Mouse (Mus musculus): ENCODE measurements around the gene Agap2. TPM values are rescaled to one million over a fixed set of nuclear protein-coding genes. Genes with fewer than 3 reads are reported as not detected.
"Not testable (repeated sequence)": the region's sequence is repeated elsewhere in the genome, so short reads cannot be mapped to it uniquely, and the experiment has no call there.

Agap2 gene
- polyA plus RNA-seq, 1 experiment: 0.85 TPM

DNA sequence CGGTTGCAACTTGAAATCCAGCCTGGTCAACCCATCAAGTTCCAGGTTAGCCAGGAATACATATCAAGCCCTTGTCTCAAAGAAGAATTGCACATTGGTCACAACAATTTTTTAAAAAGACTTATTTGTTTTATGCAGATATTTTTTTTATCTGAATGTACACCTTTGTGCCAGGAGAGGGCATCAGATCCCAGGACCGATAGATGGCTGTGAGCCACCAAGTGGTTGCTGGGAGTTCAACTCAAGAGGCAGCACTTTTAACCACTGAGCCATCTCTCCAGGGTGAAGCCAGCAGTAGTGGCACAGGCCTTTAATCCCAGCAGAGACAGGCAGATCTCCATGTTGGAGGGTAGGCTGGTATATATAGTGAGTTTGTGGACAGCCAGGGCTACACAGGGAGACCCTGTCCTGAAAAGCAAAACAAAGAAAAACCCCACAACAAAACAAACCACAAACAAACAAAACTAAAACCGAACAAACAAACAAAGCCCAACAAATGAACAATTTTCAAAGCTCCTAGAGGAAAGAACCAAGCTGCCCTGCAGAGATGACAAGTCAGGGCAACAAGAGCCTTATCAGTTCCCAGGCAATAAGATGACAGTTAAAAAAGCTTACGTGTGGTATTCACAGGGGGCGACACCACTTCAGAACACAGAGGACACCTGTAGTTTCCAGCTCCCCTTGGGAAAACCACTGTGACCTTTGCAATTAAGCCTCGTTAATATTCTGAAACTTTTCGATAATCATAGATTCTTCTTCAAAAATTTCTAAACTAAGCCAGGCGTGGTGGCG is 50.3 kb downstream of the Agap2 start:
- H3K9ac ChIP-seq (ENCODE audit: low read depth, poor library complexity, severe bottlenecking): no peak overlapping the region
- no peaks in the 10 kb centered on the region for H3K36me3 ChIP-seq (ENCODE audit: control insufficient read depth, insufficient read depth, low read length, poor library complexity, severe bottlenecking)
- H3K27ac ChIP-seq (ENCODE audit: insufficient read depth, low read length): no peak overlapping the region
- H3K27me3 ChIP-seq (ENCODE audit: control insufficient read depth, insufficient read depth, low read length, poor library complexity, severe bottlenecking): no peaks in the 10 kb centered on the region
- H3K4me1 ChIP-seq (ENCODE audit: control insufficient read depth, insufficient read depth, low read length): no peaks in the 10 kb centered on the region
- TF ChIP-seq CTCF (IDR thresholded peaks at IDR 0.05; ENCODE audit: low read depth, low read length): peak; percentile 69
- no peak for TF ChIP-seq POLR2A (IDR thresholded peaks at IDR 0.05; ENCODE audit: insufficient read depth, low read length)
- no peak for TF ChIP-seq EP300 (IDR thresholded peaks at IDR 0.05; ENCODE audit: insufficient read depth, low read depth, low read length)
- H3K4me3 ChIP-seq (ENCODE audit: low read depth, low read length): no peak overlapping the region
- no peaks in the 10 kb centered on the region for H3K9me3 ChIP-seq (replicated peaks; ENCODE audit: control insufficient read depth, insufficient read depth, low read length, poor library complexity, severe bottlenecking)

DNA sequence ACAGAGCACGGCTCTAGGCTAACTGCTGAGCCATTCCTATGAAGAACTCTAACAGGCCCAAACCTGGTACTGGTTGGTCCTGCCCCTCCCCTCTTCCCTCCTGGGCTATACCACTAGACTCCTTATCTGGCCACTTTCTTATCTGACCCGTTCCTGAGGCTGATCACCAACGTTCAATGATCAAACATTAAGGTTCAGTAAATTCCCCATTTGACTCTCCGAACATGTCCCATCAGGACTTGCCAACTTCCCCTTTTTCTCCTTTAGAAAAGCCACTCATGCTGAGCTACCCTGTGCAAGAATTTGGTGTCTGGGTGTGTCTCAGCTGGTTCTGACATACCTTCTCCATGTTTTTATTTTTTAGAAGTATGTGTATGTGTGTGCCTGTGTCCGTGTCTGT is 51.5 kb downstream of the Agap2 start:
- H3K27me3 ChIP-seq (ENCODE audit: control insufficient read depth, insufficient read depth, low read length, poor library complexity, severe bottlenecking): no peaks in the 10 kb centered on the region
- H3K36me3 ChIP-seq (ENCODE audit: control insufficient read depth, insufficient read depth, low read length, poor library complexity, severe bottlenecking): no peaks in the 10 kb centered on the region
- H3K9me3 ChIP-seq (replicated peaks; ENCODE audit: control insufficient read depth, insufficient read depth, low read length, poor library complexity, severe bottlenecking): no peaks in the 10 kb centered on the region
- no peak for TF ChIP-seq CTCF (IDR thresholded peaks at IDR 0.05; ENCODE audit: low read depth, low read length)
- no peak for TF ChIP-seq POLR2A (IDR thresholded peaks at IDR 0.05; ENCODE audit: insufficient read depth, low read length)
- no peak for TF ChIP-seq EP300 (IDR thresholded peaks at IDR 0.05; ENCODE audit: insufficient read depth, low read depth, low read length)
- no peak overlapping the region for H3K9ac ChIP-seq (ENCODE audit: low read depth, poor library complexity, severe bottlenecking)
- no peak overlapping the region for H3K4me3 ChIP-seq (ENCODE audit: low read depth, low read length)
- H3K27ac ChIP-seq (ENCODE audit: insufficient read depth, low read length): no peak overlapping the region
- peaks cover 2% of the 10 kb centered on the region for H3K4me1 ChIP-seq (ENCODE audit: control insufficient read depth, insufficient read depth, low read length)

DNA sequence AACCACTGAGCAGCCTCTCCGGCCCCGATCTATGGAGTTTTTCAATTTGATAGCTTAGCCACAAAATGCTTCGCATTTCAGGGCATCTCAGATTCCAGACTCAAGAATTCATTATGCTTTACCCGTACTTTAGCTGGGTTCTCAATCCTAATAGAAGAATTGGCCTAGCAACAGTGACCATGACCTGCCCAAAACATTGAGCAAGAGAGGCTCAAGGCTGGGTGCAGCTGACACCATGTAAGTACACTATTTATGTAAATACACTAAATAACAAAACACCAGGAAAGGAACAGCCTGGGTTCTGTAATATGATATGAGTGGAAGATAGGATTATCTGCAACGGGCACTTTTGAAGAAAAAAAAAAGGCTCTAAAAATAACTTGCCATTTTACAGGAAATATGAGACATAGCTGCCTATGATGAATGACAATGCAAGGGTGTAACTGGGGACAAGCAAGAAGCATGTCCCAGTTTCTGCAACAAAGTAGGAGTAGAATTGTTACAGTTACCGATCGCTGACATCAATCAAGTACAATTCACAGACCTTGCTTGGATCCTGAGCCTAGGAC is 52.7 kb downstream of the Agap2 start:
- TF ChIP-seq POLR2A (IDR thresholded peaks at IDR 0.05; ENCODE audit: insufficient read depth, low read length) (no peak), EP300 (IDR thresholded peaks at IDR 0.05; ENCODE audit: insufficient read depth, low read depth, low read length) (no peak), CTCF (IDR thresholded peaks at IDR 0.05; ENCODE audit: low read depth, low read length) (no peak)
- Histone ChIP-seq H3K36me3 (ENCODE audit: control insufficient read depth, insufficient read depth, low read length, poor library complexity, severe bottlenecking) (no peaks in the 10 kb centered on the region), H3K4me1 (ENCODE audit: control insufficient read depth, insufficient read depth, low read length) (peaks cover 3% of the 10 kb centered on the region), H3K9ac (ENCODE audit: low read depth, poor library complexity, severe bottlenecking) (no peak overlapping the region), H3K27ac (ENCODE audit: insufficient read depth, low read length) (no peak overlapping the region), H3K9me3 (replicated peaks; ENCODE audit: control insufficient read depth, insufficient read depth, low read length, poor library complexity, severe bottlenecking) (no peaks in the 10 kb centered on the region), H3K4me3 (ENCODE audit: low read depth, low read length) (no peak overlapping the region), H3K27me3 (ENCODE audit: control insufficient read depth, insufficient read depth, low read length, poor library complexity, severe bottlenecking) (no peaks in the 10 kb centered on the region)

DNA sequence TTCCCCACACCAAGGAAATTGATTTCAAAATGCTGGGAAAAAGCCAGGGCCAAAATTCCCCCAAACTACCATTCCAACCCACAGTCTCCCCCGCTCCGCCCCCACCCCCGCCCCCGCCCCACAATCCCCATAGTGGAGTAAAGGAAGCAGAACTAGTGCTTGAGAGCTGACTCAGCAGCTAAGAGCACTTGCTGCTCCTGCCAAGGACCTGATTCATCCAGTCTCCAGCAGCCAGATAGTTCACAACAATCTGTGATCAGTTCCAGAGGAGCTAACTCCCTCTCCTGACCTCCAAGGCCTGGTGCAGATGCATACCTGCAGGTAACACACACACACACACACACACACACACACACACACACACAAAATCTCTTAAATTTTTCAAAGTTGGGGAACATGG is 54.3 kb downstream of the Agap2 start:
- Histone ChIP-seq H3K27me3 (ENCODE audit: control insufficient read depth, insufficient read depth, low read length, poor library complexity, severe bottlenecking) (no peaks in the 10 kb centered on the region), H3K4me1 (ENCODE audit: control insufficient read depth, insufficient read depth, low read length) (peaks cover 3% of the 10 kb centered on the region), H3K9ac (ENCODE audit: low read depth, poor library complexity, severe bottlenecking) (peak overlapping the region; percentile 29; the same call in 1 of the 2 replicates), H3K9me3 (replicated peaks; ENCODE audit: control insufficient read depth, insufficient read depth, low read length, poor library complexity, severe bottlenecking) (no peaks in the 10 kb centered on the region), H3K27ac (ENCODE audit: insufficient read depth, low read length) (no peak overlapping the region), H3K36me3 (ENCODE audit: control insufficient read depth, insufficient read depth, low read length, poor library complexity, severe bottlenecking) (no peaks in the 10 kb centered on the region), H3K4me3 (ENCODE audit: low read depth, low read length) (no peak overlapping the region)
- TF ChIP-seq POLR2A (IDR thresholded peaks at IDR 0.05; ENCODE audit: insufficient read depth, low read length) (no peak), CTCF (IDR thresholded peaks at IDR 0.05; ENCODE audit: low read depth, low read length) (no peak), EP300 (IDR thresholded peaks at IDR 0.05; ENCODE audit: insufficient read depth, low read depth, low read length) (peak; percentile 60)

DNA sequence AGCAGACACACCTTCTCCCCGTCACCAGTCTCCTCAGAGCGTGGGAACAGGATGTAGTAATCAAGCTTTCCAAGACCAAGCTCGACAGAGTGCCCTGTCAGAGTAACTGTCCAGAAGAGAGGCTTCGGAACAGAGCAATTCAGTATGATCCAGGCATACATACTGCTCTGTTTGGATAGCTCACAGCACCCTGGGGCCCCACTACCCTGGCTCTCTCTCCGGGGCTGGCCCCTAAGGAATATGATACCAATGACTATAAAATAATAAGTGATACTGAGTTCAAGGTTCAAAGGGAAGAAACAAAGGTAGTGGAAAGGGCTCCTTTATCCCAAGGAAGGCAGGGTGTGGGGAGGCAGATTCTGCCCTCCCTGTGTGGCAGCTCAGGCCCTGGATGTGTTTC is 57.4 kb downstream of the Agap2 start:
- H3K9me3 ChIP-seq (replicated peaks; ENCODE audit: control insufficient read depth, insufficient read depth, low read length, poor library complexity, severe bottlenecking): no peaks in the 10 kb centered on the region
- H3K9ac ChIP-seq (ENCODE audit: low read depth, poor library complexity, severe bottlenecking): no peak overlapping the region
- no peak overlapping the region for H3K4me3 ChIP-seq (ENCODE audit: low read depth, low read length)
- H3K4me1 ChIP-seq (ENCODE audit: control insufficient read depth, insufficient read depth, low read length): peaks cover 6% of the 10 kb centered on the region
- no peaks in the 10 kb centered on the region for H3K27me3 ChIP-seq (ENCODE audit: control insufficient read depth, insufficient read depth, low read length, poor library complexity, severe bottlenecking)
- no peak overlapping the region for H3K27ac ChIP-seq (ENCODE audit: insufficient read depth, low read length)
- no peaks in the 10 kb centered on the region for H3K36me3 ChIP-seq (ENCODE audit: control insufficient read depth, insufficient read depth, low read length, poor library complexity, severe bottlenecking)
- TF ChIP-seq CTCF (IDR thresholded peaks at IDR 0.05; ENCODE audit: low read depth, low read length) (no peak), EP300 (IDR thresholded peaks at IDR 0.05; ENCODE audit: insufficient read depth, low read depth, low read length) (no peak), POLR2A (IDR thresholded peaks at IDR 0.05; ENCODE audit: insufficient read depth, low read length) (no peak)

DNA sequence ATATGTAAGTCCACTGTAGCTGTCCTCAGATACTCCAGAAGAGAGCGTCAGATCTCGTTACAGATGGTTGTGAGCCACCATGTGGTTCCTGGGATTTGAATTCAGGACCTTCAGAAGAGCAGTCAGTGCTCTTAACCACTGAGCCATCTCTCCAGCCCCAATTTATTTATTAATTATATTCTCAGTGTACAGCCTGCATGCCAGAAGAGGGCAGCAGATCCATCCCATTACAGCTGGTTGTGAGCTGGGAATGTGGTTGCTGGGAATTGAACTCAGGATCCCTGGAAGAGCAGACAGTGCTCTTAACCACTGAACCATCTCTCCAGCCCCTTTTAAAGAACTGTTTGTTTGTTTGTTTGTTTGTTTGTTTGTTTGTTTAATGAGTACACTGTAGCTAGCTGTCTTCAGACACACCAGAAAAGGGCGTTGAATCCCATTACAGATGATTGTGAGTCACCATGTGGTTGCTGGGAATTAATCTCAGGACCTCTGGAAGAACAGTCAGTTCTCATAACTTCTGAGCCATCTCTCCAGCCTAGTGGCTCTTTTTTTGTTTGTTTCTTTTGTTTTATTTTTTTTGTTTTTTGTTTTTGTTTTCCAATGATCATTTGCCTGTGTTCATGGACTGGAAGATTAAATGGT is 59.4 kb downstream of the Agap2 start:
- TF ChIP-seq CTCF (IDR thresholded peaks at IDR 0.05; ENCODE audit: low read depth, low read length): peak; percentile 23
- H3K27ac ChIP-seq (ENCODE audit: insufficient read depth, low read length); H3K9me3 ChIP-seq (replicated peaks; ENCODE audit: control insufficient read depth, insufficient read depth, low read length, poor library complexity, severe bottlenecking); H3K27me3 ChIP-seq (ENCODE audit: control insufficient read depth, insufficient read depth, low read length, poor library complexity, severe bottlenecking); H3K36me3 ChIP-seq (ENCODE audit: control insufficient read depth, insufficient read depth, low read length, poor library complexity, severe bottlenecking); H3K9ac ChIP-seq (ENCODE audit: low read depth, poor library complexity, severe bottlenecking); H3K4me1 ChIP-seq (ENCODE audit: control insufficient read depth, insufficient read depth, low read length); H3K4me3 ChIP-seq (ENCODE audit: low read depth, low read length): not testable (repeated sequence)

Data from ES-Bruce4 (cell line).